Mouse (Mus musculus): ENCODE data around the gene Hdac5. TPM values are rescaled to one million over a fixed set of nuclear protein-coding genes. Genes with fewer than 3 reads are reported as not detected.
A peak's percentile ranks its signal among the peaks of the same experiment; 100 is the strongest.

The Hdac5 gene
- total and polyA plus RNA-seq, 2 experiments = 15.9 to 38.2 TPM

GRCm38 (mm10) chr11:102145471-102146001, 84.4 kb downstream of the Hdac5 start, which contains the start of gene Nags:
Gene Nags (plus strand): TSS chr11:102145513.
- no peak for DNase-seq (ENCODE audit: extremely low read depth, low read depth, low spot score)
- H3K4me3 ChIP-seq (ENCODE audit: insufficient read depth, low read depth, low read length) = peak within 1 kb of the TSS; percentile 67
- H3K27ac ChIP-seq (replicated peaks; ENCODE audit: insufficient read depth, low read depth, low read length) = peak within 1 kb of the TSS; percentile 94
- peaks cover 12% of the 10 kb centered on the region; the same call in 1 of the 2 replicates for H3K79me2 ChIP-seq (ENCODE audit: control insufficient read depth, insufficient read depth, low read length)
- TF ChIP-seq POLR2A (IDR thresholded peaks at IDR 0.05; ENCODE audit: extremely low read depth, insufficient read depth, low read length) (peak; percentile 93), CTCF (IDR thresholded peaks at IDR 0.05; ENCODE audit: low read depth, low read length) (no peak)
- H3K36me3 ChIP-seq (ENCODE audit: control insufficient read depth, insufficient read depth, low read length) = peaks cover 19% of the 10 kb centered on the region
- 2% methylated on average over 50 of the region's 50 CpGs for WGBS
- H3K4me1 ChIP-seq (ENCODE audit: control insufficient read depth, insufficient read depth, low read length) = peaks cover 12% of the 10 kb centered on the region
- H3K27me3 ChIP-seq (ENCODE audit: control insufficient read depth, insufficient read depth, low read length) = no peaks in the 10 kb centered on the region
- H3K9ac ChIP-seq (ENCODE audit: low read depth, low read length) = peak within 1 kb of the TSS; percentile 85

DNA sequence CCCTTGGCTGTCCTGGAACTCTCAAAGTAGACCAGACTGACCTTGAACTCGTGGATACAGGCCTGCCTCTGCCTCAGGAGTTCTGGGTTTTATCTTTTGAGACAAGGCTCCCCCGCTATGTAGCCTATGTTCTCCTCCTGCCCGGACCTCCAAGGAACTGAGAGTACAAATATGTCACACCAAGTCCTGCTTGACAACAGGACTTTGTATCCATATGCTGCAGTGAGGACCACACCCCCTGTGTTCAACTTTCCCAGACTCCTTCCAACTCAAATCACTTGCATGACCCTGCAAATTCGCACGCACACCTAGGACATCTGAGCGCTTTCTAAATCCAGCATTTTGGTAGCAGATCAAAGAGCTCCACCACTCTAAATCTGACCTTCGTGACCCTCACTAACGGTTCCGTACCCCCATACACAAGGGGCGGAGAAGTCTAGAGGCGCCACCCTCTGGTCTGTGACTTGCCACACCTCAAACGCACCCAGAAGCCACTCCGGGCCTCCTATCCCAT, 85.0 kb downstream of the Hdac5 start:
- peaks cover 12% of the 10 kb centered on the region; the same call in 1 of the 2 replicates for H3K79me2 ChIP-seq (ENCODE audit: control insufficient read depth, insufficient read depth, low read length)
- H3K27me3 ChIP-seq (ENCODE audit: control insufficient read depth, insufficient read depth, low read length) = no peaks in the 10 kb centered on the region
- peaks cover 18% of the 10 kb centered on the region for H3K36me3 ChIP-seq (ENCODE audit: control insufficient read depth, insufficient read depth, low read length)
- H3K27ac ChIP-seq (replicated peaks; ENCODE audit: insufficient read depth, low read depth, low read length) = peak overlapping the region; percentile 94
- peak overlapping the region; percentile 67 for H3K4me3 ChIP-seq (ENCODE audit: insufficient read depth, low read depth, low read length)
- H3K4me1 ChIP-seq (ENCODE audit: control insufficient read depth, insufficient read depth, low read length) = peaks cover 12% of the 10 kb centered on the region
- TF ChIP-seq CTCF (IDR thresholded peaks at IDR 0.05; ENCODE audit: low read depth, low read length) (no peak), POLR2A (IDR thresholded peaks at IDR 0.05; ENCODE audit: extremely low read depth, insufficient read depth, low read length) (no peak)
- DNase-seq (ENCODE audit: extremely low read depth, low read depth, low spot score) = peak; percentile 91
- 15% methylated on average over 13 of the region's 13 CpGs for WGBS
- H3K9ac ChIP-seq (ENCODE audit: low read depth, low read length) = peak overlapping the region; percentile 77

Other genes with a start within 250 kb of the Hdac5 start
- gene Cfap97d1, start 245.9 kb downstream of the Hdac5 start, total RNA-seq (2014; rRNA removed) = not detected in 2 replicates
- gene Cfap97d1, start 245.9 kb downstream of the Hdac5 start, polyA plus RNA-seq (2012; rRNA removed) = not detected in 2 replicates
- 15.8 and 21.7 TPM in 2 replicates for gene Dusp3, start 243.2 kb downstream of the Hdac5 start, total RNA-seq (2014; rRNA removed)
- gene Dusp3, start 243.2 kb downstream of the Hdac5 start, polyA plus RNA-seq (2012; rRNA removed) = 38.7 and 40.0 TPM in 2 replicates
- gene Mpp3, start 201.7 kb downstream of the Hdac5 start, total RNA-seq (2014; rRNA removed) = 0.07 and 0.28 TPM in 2 replicates
- gene Mpp3, start 201.7 kb downstream of the Hdac5 start, polyA plus RNA-seq (2012; rRNA removed) = 0.06 and 0.19 TPM in 2 replicates
- gene Cd300lg, start 188.7 kb downstream of the Hdac5 start, total RNA-seq (2014; rRNA removed) = 8.4 and 11.1 TPM in 2 replicates
- 12.2 and 13.3 TPM in 2 replicates for gene Cd300lg, start 188.7 kb downstream of the Hdac5 start, polyA plus RNA-seq (2012; rRNA removed)
- gene Mpp2, start 141.7 kb downstream of the Hdac5 start, total RNA-seq (2014; rRNA removed) = under 0.01 and 0.20 TPM in 2 replicates
- gene Mpp2, start 141.7 kb downstream of the Hdac5 start, polyA plus RNA-seq (2012; rRNA removed) = 0.20 and 0.22 TPM in 2 replicates
- not detected in 2 replicates for gene Ppy, start 128.8 kb downstream of the Hdac5 start, total RNA-seq (2014; rRNA removed)
- gene Ppy, start 128.8 kb downstream of the Hdac5 start, polyA plus RNA-seq (2012; rRNA removed) = not detected in 2 replicates
- gene Pyy, start 122.3 kb downstream of the Hdac5 start, total RNA-seq (2014; rRNA removed) = not detected in 2 replicates
- 0.35 TPM in 1 of 2 replicates, not detected in the other for gene Pyy, start 122.3 kb downstream of the Hdac5 start, polyA plus RNA-seq (2012; rRNA removed)
- 58.6 and 81.5 TPM in 2 replicates for gene Nags, start 84.7 kb downstream of the Hdac5 start, total RNA-seq (2014; rRNA removed)
- 135 and 155 TPM in 2 replicates for gene Nags, start 84.7 kb downstream of the Hdac5 start, polyA plus RNA-seq (2012; rRNA removed)
- 4.2 and 7.7 TPM in 2 replicates for gene Tmem101, start 73.8 kb downstream of the Hdac5 start, total RNA-seq (2014; rRNA removed)
- gene Tmem101, start 73.8 kb downstream of the Hdac5 start, polyA plus RNA-seq (2012; rRNA removed) = 9.2 and 13.5 TPM in 2 replicates
- 11.4 and 14.1 TPM in 2 replicates for gene Lsm12, start 44.9 kb downstream of the Hdac5 start, total RNA-seq (2014; rRNA removed)
- 24.3 and 24.5 TPM in 2 replicates for gene Lsm12, start 44.9 kb downstream of the Hdac5 start, polyA plus RNA-seq (2012; rRNA removed)
- 2.8 and 3.6 TPM in 2 replicates for gene G6pc3, start 40.5 kb downstream of the Hdac5 start, total RNA-seq (2014; rRNA removed)
- 17.1 and 25.9 TPM in 2 replicates for gene G6pc3, start 40.5 kb downstream of the Hdac5 start, polyA plus RNA-seq (2012; rRNA removed)
- gene BC030867, start 18.7 kb upstream of the Hdac5 start, total RNA-seq (2014; rRNA removed) = 0.27 TPM in 1 of 2 replicates, not detected in the other
- gene BC030867, start 18.7 kb upstream of the Hdac5 start, polyA plus RNA-seq (2012; rRNA removed) = 0.20 and 0.38 TPM in 2 replicates
- 0.09 TPM in 1 of 2 replicates, not detected in the other for gene Asb16, start 38.6 kb upstream of the Hdac5 start, total RNA-seq (2014; rRNA removed)
- gene Asb16, start 38.6 kb upstream of the Hdac5 start, polyA plus RNA-seq (2012; rRNA removed) = 0.16 and 0.20 TPM in 2 replicates
- 18.1 and 19.0 TPM in 2 replicates for gene Tmub2, start 54.8 kb upstream of the Hdac5 start, total RNA-seq (2014; rRNA removed)
- 33.5 and 34.2 TPM in 2 replicates for gene Tmub2, start 54.8 kb upstream of the Hdac5 start, polyA plus RNA-seq (2012; rRNA removed)
- gene Atxn7l3, start 66.5 kb upstream of the Hdac5 start, total RNA-seq (2014; rRNA removed) = 7.1 and 8.5 TPM in 2 replicates
- 16.8 and 20.6 TPM in 2 replicates for gene Atxn7l3, start 66.5 kb upstream of the Hdac5 start, polyA plus RNA-seq (2012; rRNA removed)
- 19.4 and 19.5 TPM in 2 replicates for gene Ubtf, start 89.6 kb upstream of the Hdac5 start, total RNA-seq (2014; rRNA removed)
- gene Ubtf, start 89.6 kb upstream of the Hdac5 start, polyA plus RNA-seq (2012; rRNA removed) = 12.7 and 12.8 TPM in 2 replicates
- gene Slc4a1, start 136.0 kb upstream of the Hdac5 start, total RNA-seq (2014; rRNA removed) = 0.07 and 0.65 TPM in 2 replicates
- 0.07 and 0.10 TPM in 2 replicates for gene Slc4a1, start 136.0 kb upstream of the Hdac5 start, polyA plus RNA-seq (2012; rRNA removed)
- gene Rundc3a, start 163.2 kb upstream of the Hdac5 start, total RNA-seq (2014; rRNA removed) = 1.0 and 2.5 TPM in 2 replicates
- 1.2 and 2.1 TPM in 2 replicates for gene Rundc3a, start 163.2 kb upstream of the Hdac5 start, polyA plus RNA-seq (2012; rRNA removed)
- gene Slc25a39, start 177.8 kb upstream of the Hdac5 start, total RNA-seq (2014; rRNA removed) = 181 and 243 TPM in 2 replicates
- gene Slc25a39, start 177.8 kb upstream of the Hdac5 start, polyA plus RNA-seq (2012; rRNA removed) = 1,099 and 1,182 TPM in 2 replicates
- gene Grn, start 200.1 kb upstream of the Hdac5 start, total RNA-seq (2014; rRNA removed) = 53.7 and 88.7 TPM in 2 replicates
- gene Grn, start 200.1 kb upstream of the Hdac5 start, polyA plus RNA-seq (2012; rRNA removed) = 155 and 176 TPM in 2 replicates
- gene Fam171a2, start 217.5 kb upstream of the Hdac5 start, total RNA-seq (2014; rRNA removed) = 0.81 and 1.0 TPM in 2 replicates
- 1.4 and 1.8 TPM in 2 replicates for gene Fam171a2, start 217.5 kb upstream of the Hdac5 start, polyA plus RNA-seq (2012; rRNA removed)
- gene Itga2b, start 240.0 kb upstream of the Hdac5 start, total RNA-seq (2014; rRNA removed) = 1.6 and 2.5 TPM in 2 replicates
- 4.3 and 7.1 TPM in 2 replicates for gene Itga2b, start 240.0 kb upstream of the Hdac5 start, polyA plus RNA-seq (2012; rRNA removed)

Data from liver, adult 2 months (tissue).